Mouse (Mus musculus) 416B (cell line): ENCODE measurements around the gene Vrk1.

Source experiments
- DNase-seq: peaks from one replicate; pipeline ENCODE4 v3.0.0; 2011; ENCODE audit warnings: low read depth

The Vrk1 gene

DNA sequence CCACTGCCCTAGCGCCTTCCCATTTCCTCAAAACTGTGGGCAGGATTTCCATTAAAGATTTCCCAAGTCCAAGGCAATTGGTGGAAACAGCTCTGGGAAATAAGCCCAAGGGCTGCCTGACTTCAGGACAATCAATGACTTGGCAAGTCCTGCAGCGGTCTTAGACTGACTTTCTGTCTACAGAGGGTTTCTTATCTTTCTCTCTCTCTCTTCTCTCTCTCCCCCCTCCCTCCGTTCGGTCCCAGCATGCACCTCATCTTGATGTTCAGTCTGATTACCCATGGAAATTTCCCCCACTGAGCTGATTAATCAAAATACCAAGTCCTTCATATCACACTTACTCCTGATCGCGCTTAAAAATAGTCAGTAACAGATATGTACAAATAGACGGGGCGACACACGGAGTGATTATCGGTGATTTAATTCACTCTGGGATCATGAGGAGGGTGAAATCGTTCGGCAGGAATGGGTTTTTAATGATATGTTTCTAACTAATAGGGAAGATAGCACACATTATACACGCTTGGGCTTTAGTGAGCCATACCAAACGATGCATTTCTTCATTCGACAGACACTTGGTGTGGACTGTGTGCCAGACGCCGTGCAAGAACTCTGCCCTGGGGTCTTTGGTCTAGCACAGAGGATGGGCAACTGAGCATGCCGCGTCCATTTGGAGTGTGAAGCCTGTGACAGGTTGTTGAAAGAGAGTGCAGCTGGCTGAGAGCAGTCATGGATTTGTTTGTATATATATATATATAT lies 12.8 kb upstream of the Vrk1 start:
- DNase-seq, result no peak

DNA sequence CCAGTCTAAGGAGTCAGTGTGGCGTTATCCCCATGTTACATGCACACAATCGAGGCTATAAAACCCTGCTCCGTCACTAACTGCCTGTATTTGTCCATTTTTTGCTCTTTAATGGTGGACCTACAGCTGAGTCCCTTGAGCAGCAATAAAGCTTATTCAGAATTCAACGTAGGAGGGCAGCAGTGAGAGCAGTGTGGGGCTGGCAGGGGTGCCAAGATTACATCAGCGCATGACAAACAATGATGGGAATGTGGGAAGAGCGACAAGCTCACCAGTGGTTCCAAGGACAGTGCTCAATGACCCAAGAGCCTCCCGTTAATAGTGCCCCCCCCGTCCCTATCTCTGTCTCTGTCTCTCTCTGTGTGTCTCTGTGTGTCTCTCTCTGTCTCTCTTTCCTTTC lies 8.3 kb upstream of the Vrk1 start:
- DNase-seq, result no peak

GRCm38 (mm10) chr12:106004719-106005118 lies 5.3 kb upstream of the Vrk1 start:
- DNase-seq, result no peak

DNA sequence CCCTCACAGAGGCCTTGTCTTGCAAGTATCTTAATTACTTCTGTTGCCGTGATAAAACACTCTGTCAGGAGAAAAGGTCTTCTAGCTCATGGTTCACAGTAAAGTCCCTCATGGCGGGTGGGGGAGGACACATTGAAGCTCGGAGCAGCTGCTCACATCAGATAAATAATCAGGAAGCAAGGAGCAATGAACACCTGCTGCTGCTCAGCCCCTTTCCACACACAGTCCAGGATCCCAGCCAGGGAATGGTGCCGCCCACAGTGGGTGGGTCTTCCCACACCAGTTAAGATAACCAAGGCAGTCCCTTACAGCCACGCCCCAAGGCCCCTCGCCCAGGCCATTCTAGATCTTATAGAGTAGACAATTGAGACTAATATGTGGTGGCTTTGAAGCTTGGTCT lies 3.8 kb upstream of the Vrk1 start:
- DNase-seq, result no peak

- no peak for DNase-seq
Measured at GRCm38 (mm10) chr12:106008348-106009050, 1.5 kb upstream of the Vrk1 start.

DNA sequence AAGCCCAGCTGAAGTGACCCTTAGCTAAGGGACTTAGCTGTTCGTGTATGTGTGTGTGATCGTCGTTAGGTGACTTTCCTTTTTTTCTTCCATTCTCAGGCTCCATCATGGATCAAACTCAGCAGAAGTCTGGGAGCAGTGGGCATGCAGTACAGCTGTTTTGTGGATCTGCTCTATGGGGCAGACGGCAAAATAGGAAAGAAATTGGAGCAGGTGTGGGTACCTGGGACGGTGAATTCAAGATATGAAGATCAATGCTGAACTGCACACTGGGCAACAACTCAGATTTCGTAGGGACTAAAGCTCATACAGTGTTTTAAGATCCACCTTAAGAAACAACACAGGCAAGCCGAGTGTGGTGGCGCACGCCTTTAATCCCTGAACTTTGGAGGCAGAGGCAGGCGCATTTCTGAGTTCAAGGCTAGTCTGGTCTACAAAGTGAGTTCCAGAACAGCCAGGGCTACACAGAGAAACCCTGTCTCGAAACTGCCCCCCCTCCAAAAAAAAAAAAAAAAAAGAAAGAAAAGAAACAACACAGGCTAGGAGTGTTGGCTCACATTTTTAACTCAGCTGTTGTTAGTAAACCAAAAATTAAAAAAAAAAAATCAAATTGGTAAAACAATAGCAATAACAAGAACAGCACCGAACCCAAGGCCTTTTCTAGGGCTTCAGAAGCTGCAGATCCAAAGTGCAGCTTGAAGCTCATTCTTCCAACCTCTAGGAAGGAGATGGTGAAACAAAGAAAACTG lies 732 bp upstream of the Vrk1 start:
- DNase-seq, result no peak

DNA sequence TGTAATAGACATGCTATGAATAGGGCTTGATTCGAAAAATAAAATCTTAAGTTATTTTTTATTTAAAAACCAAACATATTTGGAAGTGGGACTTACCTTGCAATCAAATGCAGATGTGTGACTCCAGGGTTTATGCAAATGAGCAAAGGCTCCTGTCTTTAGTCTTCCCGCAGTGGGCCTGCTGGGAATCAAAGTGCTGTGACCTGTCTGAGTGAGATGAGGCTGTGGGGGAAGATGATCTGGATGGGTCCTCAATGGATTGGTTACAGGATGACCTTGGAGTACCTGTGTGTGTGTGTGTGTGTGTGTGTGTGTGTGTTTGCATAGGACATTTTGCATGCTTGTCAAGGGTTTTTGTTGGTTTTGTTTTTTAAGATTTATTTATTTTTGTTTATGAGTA lies 2.1 kb downstream of the Vrk1 start:
- DNase-seq, result no peak

DNA sequence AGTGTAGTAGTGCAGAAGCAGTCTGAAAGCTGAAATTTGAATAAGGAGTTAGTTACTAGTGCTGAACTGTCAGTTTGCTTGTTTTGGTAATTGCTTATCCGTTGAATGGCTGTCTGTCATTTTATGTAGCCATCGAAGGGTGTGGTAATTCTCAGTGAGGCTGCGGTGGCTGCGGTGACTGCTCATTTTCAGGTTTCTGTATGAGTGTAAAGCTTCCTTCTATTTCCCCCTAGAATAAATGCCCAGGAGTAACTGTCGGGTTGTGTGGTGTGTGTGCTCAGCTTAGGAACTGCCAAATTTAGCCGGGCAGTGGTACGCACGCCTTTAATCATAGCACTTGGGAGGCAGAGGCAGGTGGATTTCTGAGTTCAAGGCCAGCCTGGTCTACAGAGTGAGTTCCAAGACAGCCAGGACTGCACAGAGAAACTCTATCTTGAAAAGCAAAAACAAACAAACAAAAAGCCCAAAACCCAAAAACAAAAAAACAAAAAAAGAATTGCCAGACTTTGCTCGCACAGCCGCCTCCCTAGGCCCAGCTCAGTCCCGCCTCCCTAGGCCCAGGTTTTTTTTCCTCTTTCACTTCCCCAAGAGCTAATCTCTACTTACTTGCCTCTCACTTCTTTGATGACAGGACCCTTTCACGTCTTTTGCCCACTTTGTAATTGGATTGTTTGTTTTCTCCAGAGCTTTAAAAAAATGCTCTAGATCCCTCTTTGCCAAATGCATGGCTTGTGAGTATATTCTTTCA lies 6.4 kb downstream of the Vrk1 start:
- DNase-seq, result no peak

- no peak for DNase-seq
Measured at GRCm38 (mm10) chr12:106020063-106020462, 10.0 kb downstream of the Vrk1 start.

GRCm38 (mm10) chr12:106023652-106024051 lies 13.6 kb downstream of the Vrk1 start:
- DNase-seq, result no peak

- no peak for DNase-seq
Measured at GRCm38 (mm10) chr12:106025416-106025815, 15.4 kb downstream of the Vrk1 start.

- DNase-seq, result peak; percentile 69
Measured at GRCm38 (mm10) chr12:106026385-106027134, 16.5 kb downstream of the Vrk1 start.

GRCm38 (mm10) chr12:106027372-106027771 lies 17.3 kb downstream of the Vrk1 start:
- DNase-seq, result no peak

GRCm38 (mm10) chr12:106029582-106029981 lies 19.6 kb downstream of the Vrk1 start:
- DNase-seq, result no peak

DNA sequence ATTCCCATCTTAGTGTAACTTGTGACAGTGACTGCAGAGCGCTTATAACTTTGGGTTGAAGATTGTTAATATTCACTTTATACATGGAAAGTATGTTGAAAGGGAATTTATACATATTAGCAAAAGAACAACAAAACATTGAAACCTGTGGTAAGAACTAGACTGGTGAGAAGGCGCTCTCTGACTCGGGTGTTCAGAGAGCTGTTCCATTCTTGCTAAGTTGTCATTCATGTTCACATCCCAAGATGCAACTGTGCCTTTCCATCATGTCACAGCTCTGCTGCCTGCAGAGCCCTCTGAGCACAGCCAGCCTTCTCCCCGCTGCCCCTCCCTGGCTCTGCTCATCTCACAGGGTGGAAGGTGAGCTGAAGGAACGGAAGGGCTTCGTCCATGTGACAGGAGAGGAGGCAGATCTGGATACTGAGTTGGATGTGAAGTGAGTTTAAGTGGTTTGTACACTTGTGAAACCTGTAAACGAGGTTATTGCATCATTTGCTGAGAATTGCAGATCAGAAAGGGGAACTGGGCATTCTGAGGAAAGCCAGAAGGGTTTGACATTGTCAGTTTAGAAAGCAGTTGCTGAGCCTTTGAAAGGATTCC lies 20.2 kb downstream of the Vrk1 start:
- peak; percentile 78 for DNase-seq

DNA sequence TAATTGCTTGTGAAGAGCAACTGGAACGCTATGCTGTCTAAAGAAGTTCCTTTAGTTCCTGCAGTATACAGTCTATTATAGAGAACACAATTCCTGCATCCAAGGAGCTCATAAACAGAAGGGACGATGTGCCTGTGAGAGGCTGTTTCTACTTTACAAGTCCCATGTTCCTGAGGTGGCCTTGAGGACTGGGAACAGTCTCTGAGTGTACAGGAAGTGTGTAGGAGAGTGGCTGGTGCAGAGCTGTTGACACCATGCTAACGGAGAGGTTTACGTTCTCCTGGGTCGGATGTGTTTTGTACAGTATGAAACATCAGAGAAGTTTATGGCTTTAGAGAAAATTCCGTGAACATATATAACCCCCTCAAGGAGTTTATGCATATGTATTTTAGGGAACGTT lies 20.8 kb downstream of the Vrk1 start:
- DNase-seq, result no peak

GRCm38 (mm10) chr12:106031916-106032315 lies 21.9 kb downstream of the Vrk1 start:
- no peak for DNase-seq

DNA sequence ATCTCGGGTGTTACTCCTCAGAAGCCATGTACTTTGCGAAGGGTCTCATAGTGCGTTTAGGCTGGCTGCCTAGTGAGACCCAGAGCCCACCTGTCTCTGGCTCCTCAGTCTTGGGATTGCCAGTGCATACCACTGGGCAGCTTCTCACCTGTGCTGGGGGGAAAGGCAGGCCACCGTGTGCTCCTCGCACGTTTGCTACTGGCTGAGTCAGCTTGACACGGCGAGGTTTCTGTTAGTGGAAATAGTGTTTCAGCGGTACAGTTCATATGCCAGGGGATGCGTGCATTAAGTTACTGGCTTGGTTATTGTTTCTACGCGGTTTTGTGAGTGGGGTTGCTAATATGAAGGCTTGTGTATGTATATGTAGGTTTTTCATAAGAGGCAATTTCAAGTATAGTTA lies 22.3 kb downstream of the Vrk1 start:
- DNase-seq, result no peak

DNA sequence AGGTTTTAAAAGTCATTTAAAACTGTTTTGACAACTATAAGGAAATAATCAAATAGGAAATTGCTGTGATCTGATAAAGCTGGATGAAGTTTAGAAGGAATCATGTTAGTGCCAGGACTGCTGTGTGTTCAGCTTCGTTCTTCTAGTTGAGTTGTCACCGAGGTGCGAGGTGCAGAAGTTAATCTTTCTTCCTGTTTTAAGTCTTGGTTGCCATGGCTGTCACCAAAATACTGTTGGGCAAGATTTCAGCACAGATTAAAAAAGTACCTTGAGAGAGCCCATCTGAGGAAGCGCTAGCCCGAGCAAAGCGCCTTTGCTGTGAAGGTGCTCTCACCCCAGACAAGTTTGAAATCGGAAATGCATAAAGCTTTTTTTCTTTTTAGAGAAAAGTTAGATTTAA lies 24.2 kb downstream of the Vrk1 start:
- peak; percentile 66 for DNase-seq

DNA sequence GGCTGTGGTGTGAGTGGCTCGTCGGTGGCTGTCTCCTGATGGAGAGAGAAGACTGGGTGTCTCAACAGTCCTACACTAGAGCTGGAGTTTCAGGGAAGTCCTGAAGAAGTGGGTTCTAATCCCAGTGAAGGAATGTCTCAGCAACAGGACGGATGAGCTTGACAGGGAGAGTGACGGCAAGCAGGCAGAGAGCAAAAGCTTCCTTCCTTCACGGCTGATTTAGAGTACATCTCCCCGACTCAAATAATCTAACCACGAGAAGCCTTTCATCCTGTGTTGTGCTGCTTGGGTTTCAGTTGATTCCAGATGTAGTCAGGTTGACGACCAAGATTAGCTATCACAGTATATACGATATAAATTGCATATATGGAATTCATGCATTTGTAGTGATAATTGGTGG lies 24.7 kb downstream of the Vrk1 start:
- no peak for DNase-seq

DNA sequence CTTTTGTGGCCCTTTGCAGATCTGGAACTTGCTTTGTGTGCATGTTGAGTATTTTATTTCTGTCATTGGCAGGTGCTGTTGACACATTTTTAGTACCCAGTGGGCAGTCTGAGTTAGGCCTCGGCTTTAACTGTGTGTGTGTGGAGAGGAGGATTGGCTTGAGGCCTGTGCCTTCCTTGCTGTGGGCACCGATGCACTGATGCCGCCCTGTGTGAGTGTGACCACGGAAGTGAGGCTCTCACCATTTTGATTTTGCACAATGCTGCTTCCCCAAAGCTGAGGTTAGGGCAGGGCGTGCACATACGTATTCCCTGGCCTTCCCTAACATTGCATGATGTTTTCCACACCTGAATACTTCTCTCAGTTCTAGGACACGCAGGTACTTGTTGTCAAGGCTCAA lies 30.2 kb downstream of the Vrk1 start:
- DNase-seq, result no peak
